Mouse (Mus musculus): ENCODE measurements at regions not wholly inside any gene's neighbourhood (a gene's known extent, or its start where the extent isn't known, plus 50 kb on each side); places are given as distances from the start of the nearest gene placed in this dataset.
A peak's percentile ranks its signal among the peaks of the same experiment; 100 is the strongest.

DNA sequence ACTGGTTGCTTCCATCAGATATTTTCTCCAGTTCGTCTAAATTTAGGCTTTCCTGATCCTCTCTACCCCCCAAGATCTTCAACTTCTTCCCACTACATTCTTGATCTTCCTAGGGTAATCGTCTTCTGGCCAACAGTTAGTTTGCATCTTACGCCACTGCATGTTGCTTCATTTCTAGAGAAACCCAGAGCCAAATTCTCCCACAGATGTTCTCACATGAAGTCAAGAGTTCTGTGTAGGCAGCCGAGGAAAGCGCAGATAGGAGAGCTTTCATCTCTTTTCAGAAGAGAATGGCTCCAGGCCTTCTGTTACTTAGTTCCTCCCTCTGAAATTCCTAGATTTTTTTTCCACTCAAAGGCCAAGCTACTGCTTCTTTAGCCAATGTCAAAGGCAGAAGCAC is 179.9 kb downstream of the Fgf10 start:
- DNase-seq: no peak

DNA sequence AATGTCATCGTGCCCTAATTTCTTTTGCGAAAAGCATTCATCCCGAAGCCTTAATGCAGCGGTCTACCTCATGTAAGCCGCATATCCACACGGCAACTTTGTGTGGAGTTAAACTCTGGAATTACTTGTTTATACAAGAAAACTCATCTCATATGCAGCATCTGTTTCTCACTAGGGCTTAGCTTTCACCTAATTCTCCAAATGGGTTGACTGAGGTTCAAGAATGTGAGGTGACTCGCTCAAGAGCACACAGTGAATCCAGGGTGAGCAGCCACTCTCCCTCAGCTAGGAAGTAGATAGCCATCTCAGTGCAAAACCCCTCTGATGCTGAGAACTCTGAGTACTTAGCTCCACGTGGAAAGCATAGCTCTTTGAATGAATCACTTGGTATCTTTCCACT is 181.1 kb downstream of the Fgf10 start:
- no peak for DNase-seq

DNA sequence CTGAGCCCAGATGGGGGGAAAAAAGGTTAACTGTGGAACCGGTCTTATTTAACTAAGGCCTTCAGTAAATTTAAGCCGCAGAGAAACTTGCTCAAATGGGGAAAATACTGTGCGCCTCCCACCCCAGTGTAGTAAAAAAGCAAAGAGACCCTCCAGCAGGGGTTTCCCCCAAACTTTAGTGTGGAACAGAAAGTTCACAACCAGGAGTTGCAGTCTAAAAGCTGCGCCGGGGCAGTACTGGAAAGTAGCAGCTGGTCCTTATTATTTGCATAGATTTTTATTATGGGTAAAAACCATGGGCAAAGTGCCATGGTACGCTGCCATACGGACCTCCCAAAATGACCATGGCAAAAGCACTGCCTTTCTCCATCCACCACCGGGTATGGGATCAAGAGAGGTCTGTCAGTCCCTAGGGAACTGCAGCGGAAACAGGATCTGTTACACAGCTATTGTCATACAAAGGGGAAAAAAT is 216.8 kb downstream of the Fgf10 start:
- peak; percentile 4 to 6 for DNase-seq

DNA sequence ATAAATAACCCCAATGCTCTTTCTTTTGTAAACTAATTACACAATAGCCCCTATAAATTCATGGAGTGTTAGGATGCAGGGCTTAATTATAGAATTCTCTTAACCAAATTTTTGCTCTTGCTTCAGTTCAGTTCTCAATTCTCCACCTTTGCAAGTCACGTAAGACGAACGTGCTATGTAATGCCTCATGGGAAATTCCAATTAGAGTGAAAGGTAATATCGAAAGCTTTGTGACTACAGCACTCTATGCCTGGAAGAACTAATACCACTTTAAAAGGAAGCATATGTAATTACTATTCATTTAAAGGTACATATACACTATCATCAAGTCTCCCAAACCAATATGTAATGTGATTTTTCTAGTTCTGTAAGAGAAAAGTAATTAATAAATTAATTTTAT is 225.5 kb downstream of the Fgf10 start:
- DNase-seq: no peak

DNA sequence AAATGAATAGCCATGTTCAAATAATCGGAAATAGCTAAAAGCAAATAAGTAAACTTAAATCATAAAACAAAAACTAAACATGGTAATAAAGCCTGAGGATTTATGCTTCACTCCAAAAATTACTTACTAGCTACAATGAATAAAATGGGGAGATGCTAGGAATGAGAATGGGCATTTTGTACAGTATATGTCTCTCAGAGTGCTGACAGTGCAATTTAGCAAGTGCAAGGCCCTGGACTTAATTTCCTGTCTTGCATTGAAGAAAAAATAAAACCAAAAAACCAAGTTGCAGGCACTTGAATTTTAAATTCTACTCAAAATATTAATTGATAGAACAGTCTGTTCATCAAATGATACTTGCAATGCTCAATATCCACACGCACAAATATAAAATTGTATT is 232.4 kb downstream of the Fgf10 start:
- DNase-seq: no peak

DNA sequence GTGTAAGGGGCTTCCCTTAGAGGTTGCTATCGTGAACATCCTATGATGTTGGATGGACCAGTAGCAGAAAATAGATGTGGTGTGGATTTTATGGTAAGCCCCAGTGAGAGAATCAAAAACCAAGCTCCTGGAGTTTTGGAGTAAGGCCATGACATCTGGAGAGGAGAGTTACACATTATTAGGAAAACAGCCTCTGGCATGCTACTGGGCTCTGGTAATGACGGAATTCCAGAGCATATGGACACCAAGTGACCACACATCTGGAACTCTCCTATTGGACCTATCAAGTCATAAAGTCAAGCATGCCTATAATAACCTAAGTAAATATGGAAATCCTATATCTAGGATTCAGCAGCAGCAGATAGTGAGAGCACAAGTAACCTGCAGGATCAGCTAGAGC is 240.8 kb downstream of the Fgf10 start:
- no peak for DNase-seq

DNA sequence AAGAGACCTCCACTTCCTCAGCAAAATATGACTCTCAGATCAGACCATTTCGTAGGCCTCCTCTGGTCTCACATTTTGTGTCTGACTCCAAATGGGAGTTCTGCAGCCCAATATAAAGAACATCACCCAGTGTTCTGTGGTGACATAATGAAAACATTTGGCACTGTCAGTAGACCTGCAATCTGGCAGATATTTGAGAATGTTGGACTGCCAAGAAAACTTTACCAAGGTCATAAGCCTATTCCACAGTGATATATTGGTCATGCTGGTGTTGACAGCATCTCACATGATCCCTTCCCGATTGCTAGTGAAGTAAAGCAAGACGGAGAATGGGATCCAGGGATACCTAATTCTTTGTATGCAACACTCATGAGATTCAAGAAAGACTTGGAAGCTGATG is 271.2 kb downstream of the Fgf10 start:
- DNase-seq: no peak

DNA sequence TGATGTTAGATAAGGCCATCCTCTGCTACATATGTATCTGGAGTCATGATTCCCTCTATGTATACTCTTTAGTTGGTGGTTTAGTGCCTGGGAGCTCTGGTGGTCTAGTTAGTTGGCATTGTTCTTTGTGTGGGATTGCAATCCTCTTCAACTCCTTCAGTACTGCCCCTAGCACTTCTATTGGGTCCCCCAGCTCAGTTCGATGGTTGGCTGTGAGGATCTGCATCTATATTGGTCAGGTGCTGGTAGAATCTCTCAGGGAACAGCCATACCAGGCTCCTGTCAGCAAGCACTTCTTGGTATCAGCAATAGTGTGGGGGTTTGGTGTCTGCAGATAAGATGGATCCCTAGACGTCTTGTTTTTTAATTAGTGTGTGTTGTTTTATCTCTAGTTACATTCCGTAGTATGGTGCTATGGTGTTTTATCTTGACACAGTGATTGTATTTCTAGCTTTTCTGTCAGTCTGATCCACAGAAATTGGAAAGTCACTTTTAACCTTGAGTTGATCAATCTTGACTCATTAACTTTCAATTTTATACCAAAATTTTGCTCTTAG is 296.6 kb downstream of the Fgf10 start:
- DNase-seq: no peak

DNA sequence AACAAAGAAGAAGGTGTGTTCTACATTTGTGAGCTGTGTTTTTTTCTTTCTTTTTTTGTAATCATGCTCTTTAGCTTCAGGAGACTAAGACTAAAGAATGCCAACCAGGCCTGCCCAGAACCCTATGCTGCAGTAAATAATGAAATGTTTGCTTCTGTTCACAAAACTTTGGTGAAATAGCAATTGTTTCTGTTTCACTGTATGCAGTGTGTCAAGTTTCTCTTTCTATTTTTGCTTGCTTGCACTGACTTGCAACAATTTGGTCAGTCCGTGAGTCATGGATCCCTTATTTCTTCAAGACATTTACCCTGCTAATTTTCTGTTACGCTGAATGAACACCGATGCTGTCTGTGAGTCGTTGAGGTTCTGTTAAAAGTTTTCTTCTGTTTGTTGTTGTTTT is 298.1 kb downstream of the Fgf10 start:
- DNase-seq: no peak

DNA sequence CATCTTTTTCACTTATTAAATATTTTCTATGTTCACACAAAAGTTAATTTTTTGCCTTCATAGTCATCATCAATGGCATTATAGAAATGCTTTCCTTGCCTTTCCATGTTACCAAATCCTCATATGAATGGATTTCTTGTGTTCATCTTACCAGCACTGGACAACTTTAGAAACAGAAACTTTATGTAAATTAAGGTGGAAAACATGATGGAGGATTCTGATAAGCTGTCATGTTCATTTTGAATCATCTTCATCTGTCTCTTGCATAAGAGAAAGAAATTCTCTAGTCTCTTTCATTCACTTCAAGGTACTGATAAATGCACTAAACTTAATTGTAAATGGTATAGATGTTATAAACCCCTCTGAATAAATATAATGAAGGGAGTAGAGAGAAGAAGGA is 305.4 kb downstream of the Fgf10 start:
- DNase-seq: no peak

DNA sequence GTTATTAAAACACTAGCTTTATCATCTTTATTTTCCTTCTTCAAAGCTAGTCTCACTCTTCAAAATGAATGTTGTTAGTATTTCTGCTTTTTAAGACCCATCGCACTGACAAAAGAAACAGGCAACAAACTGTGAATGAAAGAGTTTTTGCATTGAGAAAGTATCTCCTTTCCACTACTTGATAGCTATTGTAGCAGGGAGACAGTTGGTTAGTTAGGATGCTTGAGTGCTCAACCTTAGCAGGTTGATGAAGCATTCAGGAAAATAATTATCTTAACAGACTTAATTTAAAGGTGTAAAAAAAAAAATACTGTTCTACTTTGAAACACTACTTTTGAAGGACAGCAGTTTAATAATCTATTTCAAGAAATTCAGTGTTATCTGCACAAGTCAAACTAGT is 305.9 kb downstream of the Fgf10 start:
- DNase-seq: no peak

DNA sequence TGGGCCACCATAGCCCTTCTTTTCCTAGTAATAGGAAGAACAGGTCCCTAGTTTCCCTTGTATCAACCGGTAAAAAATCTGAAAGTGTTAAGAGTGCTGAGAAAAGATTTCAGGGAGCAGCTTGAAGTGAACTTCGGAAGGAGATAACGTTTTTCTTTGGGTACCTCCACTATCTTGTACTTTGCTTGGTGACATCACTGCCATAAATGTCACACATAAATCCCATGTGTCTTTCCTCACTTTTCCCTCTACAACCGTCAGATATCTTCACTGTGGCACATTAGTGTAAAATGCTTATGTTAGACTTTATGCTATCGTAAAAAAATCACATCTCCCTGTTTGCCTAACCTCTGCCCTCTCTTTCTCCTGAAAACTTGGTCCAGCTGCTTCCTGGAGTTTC is 309.9 kb downstream of the Fgf10 start:
- no peak for DNase-seq

DNA sequence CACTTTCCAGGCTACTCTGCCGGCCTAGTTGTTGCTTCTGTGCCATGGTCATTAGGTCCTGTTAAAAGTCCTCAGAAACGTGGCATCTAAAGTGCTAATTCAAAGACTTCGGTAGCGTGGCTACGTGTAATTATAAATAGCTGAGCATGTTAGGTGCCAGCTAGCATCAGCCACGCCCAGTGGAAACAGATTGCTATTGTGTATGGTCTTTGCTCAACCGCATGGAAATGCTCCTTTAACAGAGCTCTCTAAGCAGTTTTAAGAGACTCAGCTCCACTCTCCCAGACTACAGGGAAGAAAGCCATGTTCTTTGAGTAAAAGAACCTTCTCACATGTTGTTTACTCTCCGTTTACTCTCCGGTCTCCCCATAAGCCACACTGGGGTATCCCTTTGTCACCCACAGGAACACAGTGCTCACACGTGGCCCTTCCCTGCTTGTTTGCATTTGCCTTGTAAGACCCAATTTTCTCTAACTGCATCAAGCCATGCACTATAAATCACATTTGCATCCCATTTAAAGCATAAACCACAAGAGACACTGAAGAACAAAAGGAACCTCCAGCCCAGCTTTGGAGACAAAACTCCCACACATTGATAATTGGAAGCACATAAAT is 311.7 kb downstream of the Fgf10 start:
- no peak for DNase-seq

DNA sequence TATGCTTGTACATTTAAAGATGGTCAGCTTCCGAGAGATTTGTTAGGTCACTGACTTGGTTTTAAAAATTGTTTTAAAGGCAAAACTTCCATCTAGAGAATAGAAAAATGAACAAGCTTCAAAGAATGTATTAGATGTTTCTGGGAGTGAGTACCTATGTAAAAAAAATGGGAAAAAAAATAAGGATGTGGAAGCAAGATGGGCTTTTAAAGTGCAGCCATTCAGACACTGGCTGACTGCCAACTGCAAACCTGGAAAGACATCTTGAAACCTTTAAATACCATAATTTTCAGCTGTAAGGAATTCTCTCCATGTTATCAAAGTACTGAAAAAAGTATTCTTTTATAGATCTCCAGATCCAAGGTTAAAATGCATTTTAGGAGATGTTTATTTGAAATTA is 315.7 kb downstream of the Fgf10 start:
- peak; percentile 6 to 9 for DNase-seq

DNA sequence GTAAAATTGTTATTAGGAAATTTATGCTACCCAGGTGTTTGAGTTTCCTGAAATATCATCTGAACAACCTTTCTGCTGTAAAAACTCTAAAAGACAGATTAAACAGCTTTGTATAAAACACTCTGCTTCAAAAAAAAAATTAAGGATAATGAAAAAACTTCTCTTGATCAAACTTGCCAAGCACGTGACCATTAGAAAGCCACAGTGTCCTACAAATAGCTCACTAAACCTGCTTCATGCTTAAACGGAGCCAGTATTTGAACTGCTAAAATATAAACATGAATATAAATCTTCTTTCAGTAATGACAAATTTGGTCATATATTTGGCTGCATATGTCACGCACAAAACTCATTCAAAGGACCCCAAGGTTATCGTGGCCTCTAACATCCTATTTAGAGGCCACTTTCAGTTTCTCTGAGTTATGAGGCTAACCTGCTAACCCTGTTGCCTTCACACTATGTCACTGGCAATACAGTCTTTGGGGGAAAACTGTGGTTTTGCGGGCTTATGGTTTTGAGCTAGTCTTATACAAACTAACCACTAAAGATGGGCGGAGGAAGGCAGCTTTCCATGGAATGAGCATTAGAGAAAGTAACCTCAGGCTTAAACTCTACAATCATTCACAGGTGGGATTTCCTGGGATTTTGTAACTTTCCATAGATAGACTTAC is 355.8 kb downstream of the Fgf10 start:
- no peak for DNase-seq

DNA sequence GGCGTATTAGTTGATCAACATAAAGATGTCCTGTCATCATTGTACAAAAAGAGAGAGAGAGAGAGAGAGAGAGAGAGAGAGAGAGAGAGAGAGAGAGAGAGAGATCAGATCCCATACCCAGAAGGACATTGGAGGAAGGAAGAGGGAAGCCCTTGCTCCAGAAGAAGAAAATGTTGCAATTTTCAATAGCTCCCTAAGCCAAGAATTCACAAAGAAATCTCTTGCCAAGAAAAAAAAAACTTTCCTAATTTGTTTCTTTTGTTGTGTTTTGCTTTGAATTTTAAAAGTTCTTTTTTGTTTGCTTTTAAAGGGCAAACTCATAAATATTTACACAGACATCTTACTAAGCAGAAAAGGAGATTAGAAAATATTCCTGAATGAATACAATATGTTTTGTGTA is 370.0 kb downstream of the Fgf10 start:
- DNase-seq: no peak

DNA sequence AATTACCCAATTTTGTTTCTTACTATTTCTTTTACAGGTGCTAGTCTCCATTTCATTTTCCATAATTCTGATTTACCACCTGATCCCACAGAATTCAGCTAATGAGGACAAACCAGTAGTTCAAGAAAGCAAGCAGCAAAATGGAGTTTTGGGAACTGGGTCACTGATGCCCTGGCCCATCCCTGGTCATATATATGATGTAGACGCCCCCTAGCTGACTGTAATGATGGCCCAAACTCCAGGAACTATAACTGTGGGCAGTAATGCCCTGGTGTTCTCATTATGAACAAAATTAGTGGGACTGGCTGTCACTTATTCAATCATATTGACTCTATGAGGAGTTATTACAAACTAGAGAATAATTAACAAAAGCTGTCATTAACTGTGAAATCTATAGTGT is 375.5 kb downstream of the Fgf10 start:
- DNase-seq: no peak

DNA sequence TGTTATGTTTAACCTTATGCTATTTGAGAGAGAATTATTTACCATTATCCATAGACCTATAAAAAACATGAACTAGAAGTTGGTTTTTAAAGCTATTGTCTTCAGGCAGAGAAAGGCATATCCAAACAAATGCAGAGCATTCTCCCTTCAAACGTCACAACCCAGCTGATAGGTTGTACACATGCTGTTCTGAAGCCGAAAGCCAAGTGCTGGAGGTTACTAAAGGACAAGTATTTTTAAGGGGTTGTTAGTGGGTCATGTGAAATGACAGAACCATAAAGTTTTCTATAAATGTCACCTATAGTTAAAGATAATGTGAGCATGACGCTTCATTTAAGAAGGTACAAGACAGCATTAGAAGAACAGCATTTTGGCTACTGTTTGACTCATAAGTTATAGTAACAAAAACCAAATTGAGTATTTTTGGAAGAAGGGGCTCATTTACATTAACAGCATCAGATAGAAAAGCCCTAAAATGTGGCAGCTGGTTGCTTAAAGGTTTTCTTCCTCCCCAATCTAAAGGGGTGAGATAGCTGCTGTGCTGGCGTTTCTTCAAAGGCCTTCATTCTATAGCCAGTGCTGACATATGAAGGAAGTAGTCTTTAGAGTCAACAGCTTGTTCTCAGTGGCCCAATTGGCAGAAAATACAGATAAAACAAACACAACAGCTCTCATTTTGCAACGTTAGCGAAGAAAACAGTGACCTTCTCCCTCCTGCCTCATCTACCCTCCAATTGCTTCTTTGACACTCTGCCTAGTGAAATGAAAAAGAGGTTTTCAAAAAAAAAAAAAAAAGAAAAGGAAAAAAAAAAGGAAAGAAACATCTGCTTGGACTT is 359.4 kb upstream of the Paip1 start:
- DNase-seq: no peak

DNA sequence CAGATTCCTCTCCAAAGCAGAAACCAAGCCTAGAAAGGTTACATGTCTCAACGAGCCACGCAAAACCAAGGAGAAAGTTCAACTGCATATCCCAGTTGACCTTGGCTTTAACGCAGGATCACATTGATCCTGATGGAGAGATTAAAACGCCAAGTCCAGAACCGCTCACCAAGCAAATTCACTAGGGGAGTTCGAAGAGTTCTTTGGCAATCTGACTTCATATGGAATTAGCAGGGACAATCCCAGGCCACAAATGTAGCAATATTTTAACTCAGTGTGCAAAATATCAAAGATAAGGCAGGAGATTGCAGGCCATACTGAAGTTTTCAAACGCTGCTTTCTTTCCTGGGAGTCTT is 358.8 kb upstream of the Paip1 start:
- DNase-seq: no peak

DNA sequence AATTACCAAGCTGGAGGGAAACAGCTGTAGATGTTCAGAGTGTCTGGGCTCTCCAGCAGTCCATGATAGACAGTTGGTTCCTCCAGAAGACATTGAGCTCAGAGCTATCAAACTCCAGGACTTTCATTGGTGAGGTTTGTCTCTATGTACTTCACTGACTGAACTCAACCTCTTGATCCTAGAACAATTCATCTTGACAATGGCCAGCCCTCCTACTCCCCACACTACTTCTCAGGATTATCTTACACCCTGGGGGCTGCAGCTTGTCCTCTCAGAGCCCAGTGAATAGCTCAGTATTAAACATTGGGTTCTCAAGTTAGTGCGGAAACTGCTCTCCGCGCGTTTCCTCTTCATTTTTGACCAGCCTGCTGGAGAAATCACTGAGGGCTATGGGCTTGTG is 349.2 kb upstream of the Paip1 start:
- DNase-seq: no peak

DNA sequence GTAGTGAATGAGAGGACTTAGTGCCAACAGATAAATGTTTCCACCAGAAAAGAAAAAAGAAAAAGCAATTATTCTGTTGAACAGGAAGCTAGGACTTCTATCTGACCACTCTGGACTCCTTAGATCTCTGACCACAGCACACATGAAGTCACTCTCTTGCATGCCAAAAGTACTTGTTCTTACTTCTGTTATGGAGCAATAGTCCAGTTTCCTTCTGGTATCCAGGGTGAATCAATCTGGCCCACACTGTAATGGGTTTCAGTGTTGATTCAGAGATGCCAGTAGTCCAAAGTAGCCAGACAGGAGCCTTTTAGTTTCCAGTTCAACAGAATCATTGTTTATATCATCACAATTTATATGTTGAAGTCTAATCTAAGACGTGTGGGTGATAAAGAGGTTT is 346.7 kb upstream of the Paip1 start:
- no peak for DNase-seq

DNA sequence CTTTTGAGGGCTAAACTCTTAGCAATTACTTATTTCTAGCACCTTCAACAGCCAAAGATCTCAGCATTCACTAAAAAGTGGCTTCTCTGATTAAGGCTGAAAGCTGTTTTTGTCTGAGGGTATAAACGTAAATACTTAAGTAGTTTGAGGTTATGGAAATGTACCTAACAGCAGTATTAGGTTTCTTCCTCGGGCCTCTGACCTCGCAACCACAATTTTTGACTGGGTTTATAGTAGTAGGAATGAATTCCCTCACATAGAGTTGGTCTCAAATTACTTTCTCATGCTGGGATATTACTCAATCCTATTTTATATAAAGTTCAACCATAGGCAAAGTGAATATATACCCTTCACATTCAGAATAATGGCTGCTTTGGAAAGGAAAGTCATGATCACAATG is 310.5 kb upstream of the Paip1 start:
- no peak for DNase-seq

DNA sequence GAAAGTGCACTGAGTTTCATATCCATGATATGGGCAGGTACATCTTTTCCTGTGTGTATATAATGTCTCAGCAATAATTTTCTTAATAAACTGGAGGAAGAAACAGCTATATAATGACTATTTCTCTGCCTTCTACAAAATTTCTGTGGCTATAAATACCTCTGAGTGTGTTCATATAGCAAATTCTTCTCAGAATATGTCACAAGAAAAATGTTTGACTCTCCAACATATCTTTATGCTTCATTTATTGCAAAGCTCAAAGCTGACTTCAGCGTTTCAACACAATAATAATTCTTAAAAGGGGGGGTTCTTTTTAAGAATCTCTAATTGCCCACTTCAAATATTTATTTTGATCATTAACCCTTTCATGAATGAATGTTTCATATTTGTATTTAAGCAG is 310.0 kb upstream of the Paip1 start:
- DNase-seq: no peak

DNA sequence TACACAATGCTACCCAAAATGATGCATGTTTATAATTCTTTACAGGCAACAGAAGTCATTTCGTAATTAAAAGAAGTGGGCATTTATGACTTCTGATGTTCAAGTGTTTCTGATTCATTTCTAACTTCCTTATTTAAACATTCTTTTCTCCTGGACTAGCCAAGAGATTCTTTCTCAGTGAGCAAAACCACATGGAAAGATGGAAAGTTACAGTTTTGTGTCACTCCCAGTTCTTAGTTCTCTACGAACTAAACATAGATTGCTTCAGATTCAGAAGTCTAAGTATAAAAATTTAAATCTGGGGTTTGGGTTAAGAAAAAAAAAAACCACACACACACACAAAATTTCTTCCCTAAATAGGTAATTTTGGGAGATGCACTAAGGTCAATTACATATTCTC is 288.0 kb upstream of the Paip1 start:
- DNase-seq: no peak

Data from cerebellum, postnatal 10 days (tissue).